Mouse (Mus musculus) monocyte, adult 5-6 weeks (primary cell): ENCODE measurements at regions not wholly inside any gene's neighbourhood (a gene's known extent, or its start where the extent isn't known, plus 50 kb on each side); places are given as distances from the start of the nearest gene placed in this dataset.
A peak's percentile ranks its signal among the peaks of the same experiment; 100 is the strongest.

Experiments
- ATAC-seq: fragments of 153-309, 156-312 bp; replicated peaks from 2 replicates; pipeline ENCODE4 v1.8.0; 2017; ENCODE audit warnings: mild to moderate bottlenecking; ENCODE audit not compliant: low TSS enrichment, insufficient number of reproducible peaks, severe bottlenecking, poor library complexity, low FRiP score

DNA sequence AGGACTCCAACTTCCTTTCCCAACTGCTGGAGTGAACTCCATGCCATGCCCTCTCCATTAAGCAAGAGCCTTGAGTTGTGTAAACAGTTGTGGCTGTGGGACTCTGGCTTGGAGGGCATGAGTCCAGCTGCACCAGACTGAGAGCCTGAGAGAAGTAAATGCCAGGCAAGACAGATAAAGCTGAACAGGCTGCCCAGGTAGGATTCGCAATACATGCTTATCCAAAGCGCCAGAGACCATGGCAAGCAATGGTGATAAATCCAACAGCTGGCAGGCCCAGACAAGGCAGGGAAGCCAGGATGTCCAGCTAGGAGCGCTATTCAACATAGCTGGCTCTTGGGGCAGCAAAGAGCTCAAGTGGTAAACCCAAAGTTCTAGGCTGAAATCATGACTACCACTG is 163.1 kb upstream of the Kdm8 start:
- ATAC-seq = no peak

DNA sequence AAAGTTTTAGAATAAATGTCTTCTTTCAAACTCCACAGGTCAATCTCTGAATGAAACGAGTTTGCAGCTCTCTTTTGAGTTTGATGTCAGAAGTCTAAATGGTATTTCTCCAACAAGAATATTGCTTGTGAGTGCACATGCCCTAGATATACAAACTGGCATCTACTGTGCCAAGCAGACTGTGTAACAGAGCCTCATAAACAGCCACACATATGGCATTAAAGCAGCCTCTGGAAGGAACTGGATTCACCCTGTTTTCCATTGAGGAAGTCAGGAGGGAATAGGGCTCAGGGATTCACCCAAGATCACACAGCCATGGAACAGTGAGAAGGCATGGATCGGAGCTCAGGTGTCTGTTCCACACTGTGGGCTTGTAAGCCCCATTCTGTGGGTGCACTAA is 149.2 kb upstream of the Kdm8 start:
- ATAC-seq = no peak

DNA sequence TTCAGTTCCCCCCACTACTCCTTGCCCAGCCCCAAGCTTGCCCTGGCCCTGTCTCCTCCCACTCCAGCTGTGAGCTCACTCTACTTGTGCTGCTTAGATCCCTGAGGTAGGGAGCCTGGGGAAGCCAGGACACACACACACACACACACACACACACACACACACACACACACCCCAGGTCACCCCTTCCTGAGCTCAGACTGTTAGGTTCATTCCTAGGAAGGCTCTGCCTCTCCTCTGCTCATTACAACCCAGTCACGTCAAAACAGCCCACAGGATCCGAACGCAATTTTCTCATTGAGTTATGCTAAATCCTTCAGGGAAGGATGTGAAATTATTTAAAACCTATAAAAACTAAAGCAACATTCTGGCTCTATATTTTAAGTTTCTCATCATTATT is 136.0 kb upstream of the Kdm8 start:
- no peak for ATAC-seq

DNA sequence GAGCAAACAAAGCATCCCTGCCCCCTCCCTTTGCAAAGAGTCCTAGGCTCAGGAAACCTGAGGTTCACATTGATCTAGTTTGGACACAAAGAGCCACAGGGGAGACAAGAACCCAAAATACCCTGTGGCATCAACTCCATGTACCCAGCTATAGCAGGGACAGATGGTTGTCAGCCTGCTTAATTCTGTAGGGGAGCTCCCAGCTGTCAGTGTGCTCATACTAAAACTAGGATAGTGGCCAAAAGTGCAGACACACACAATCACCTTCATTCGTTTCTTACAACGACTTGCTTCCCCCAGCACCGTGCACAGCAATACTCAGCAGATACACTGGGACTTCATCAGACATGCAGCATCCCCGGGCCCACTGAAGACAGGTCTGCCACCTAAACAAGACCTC is 133.5 kb upstream of the Kdm8 start:
- no peak for ATAC-seq

DNA sequence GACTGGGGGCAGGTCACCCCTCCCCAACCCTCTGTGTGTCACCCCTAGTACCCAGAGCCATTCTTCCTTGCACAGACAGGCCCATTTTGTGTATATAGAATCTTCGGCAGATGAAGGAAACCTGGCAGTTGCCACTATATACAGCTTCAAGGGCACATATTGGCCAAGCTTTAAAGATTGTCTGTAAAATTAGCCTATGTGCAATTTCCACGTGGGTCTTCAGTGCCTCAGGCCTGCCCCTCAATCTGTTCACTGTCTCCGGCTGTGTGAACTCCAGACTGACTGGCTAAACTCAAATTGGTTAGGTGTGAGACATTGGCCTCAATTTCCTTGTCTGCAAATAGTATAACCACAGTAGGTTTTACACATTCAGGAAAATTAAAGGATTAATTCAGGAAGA is 130.9 kb upstream of the Kdm8 start:
- ATAC-seq = no peak

DNA sequence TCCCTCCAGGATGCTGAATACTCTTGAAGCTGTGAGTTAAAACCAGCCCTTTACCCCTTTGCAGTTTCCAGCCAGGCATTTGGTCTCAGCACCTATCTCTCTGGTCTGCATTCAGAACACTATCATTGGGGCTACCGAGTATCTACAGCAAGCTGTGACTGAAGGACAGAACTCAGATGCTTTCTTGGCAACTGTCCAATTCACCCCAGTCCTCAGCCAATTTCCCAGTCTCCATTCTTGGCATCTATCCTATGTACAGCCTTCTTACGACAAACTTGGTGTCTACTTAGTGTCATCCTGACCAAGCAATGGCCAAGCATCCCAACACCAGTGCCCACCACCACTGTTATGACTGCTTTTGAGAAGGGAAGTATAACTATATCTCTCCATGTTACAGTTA is 109.7 kb upstream of the Kdm8 start:
- no peak for ATAC-seq

DNA sequence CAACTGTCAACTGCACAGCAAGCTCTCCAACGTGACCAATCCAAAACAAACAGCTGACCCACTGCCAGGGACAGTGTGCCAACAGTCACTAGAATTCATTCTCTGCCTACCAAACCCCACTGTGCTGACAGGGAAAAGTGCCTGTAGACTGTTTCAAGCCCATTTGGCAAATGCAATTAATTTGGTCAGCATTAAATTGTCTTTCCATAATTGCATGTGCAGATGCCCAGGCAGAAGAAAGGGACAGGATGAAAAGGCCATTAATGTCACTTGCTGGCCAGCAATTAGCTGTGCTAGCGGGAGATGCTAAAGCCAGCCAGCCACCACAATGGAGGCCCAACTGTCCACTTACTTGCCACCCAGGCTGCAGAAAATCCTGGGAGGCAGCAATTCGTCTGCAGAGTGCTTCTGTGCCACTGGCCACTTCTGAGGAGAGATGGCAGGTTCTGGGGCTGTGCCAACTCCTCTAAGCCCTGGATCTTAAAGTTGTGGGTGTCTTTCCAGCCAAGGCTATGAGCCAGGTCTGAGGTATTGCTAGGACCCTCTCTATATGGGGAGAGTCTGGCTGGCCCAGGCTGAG is 108.8 kb upstream of the Kdm8 start:
- no peak for ATAC-seq

DNA sequence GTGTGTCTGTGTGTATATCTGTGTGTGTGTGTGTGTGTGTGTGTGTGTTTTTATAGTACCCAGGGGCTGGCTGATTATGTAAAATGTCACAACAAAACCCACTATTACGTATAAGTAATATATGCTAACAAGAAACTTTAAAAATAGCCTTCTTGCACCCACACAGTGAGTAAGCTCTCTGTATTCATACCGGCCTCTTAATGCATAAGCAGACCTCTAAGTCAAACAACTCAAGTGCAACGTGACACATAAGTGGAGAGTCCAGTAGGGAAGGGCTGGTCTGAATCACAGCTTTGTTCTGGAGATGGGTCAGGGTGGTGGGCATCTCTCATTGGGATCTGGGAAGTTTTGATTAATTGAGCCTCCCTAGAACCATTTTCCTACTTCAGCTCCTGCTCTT is 107.7 kb upstream of the Kdm8 start:
- ATAC-seq = no peak

DNA sequence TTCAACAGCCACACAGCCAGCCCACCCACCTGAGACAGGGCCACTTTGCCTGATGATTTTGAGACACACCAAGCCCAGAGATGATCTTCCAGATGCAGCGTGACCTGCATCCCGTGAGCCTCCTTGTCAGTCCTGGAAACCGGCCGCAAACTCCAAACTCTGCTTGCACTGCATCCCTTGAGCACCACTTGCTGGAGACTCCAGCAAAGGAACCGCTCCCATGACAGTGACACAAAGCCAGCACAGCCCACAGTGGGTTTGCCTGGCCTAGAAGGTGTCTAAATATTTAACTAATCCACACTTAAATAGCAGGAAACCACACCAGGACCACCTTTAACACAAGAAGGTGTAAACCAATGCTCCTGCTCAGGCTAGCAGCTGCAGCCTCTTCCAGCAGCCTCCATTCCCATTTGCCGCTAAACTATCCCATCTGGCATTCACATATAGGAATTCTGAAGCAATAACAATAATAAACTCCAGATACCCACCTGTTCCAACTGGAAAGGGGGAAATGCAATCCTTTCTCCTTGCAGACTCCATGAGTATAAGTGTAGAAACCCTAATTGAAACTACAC is 106.2 kb upstream of the Kdm8 start:
- no peak for ATAC-seq

DNA sequence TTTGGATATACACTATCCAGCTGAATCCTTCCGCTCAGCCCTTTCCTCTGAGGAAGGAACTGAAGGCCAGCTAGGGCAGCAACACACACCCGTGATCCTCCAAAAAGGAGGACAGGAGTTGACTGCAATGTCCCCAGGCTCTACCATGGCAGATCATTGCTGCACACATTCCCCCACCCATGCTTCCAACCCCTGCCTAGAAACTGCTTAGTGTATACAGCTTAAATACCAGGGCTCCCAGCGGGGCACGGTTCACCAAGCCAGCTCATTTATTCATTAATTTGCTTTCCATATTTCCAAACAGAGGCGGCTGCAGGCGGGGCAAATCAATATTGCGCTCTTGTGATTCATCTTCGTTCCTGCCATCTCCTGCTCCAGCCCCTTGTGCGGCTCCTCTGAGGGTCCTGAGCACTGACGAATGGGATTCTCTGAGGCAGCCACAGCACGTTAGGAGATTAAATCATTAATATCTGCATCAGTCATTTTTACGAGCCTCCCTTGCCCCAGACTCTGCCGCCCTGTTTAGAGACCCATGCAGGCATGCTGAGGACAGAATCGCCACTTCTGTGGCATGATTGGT is 104.1 kb upstream of the Kdm8 start:
- no peak for ATAC-seq

DNA sequence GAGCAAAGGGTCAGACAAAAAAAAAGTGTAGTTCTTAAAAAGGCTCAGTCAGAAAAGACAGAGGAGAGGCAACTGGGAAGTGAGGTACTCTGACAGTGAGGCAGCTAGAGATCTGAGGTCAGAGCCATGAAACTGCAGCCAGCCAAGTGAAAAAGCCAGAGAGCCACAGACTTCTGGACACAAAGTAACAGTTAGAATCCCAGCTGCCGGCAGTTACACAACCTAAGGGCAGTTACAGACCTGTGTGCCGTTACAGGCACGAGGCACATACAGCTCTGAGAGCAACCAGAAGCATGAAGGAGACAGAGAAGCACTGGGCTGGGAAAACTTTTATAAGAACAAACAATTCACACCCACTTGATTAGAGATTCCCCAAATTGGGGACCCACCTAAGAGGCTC is 94.9 kb upstream of the Kdm8 start:
- no peak for ATAC-seq

DNA sequence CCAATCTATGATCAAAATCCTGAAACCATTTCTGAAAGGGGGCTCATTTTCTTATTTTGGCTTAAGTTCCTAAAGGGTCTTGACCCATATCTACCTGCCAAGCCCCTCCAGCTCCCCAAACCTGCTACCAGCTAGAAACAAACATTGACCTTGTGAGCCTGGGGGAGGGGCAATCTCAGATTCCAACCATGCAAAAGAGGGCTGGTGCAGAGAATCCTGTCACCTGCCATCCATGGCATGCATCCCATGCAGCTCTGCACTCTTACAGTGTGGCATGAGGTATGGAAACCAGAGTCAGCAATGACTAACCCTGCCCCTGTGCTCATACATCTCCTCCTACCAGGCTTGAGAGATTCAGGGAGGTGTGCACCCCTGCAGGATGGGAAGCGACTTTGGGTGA is 90.3 kb upstream of the Kdm8 start:
- no peak for ATAC-seq

DNA sequence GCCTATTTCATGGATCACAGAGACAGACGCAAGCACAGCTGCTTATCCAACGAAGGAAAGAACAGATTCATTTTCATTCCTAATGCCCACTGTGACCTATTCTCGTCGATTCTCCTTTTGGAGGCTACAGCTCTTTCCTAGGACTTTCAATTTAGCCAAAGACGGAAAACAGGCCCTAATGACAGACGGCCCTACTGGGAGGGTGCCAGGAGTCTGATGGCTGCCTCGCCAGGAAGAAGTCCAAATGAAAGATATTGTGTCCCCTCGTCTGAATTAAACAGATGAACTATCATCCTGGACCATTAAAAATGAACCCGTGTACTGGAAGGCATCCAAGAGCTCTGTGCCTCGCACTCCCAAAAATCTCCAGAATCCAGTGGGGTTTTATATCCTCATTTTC is 89.5 kb upstream of the Kdm8 start:
- no peak for ATAC-seq

DNA sequence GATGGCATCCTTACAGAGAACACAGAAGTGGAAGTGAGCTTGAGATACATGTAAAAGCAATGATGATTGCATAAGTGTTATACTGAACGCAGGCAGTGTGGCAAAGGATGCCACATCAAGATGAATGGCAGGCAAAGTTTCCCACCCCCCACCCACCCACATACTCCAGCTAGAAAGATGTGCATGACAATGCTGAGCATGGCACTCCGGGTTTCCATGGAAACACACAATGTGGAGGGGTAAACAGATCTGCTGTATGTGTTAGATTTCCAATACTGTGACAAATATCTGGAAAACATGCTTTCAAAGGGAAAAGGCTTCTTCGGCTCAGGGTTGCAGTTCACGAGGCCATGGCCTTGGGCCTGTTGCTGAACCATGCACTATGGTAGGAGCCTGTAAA is 86.5 kb upstream of the Kdm8 start:
- no peak for ATAC-seq

DNA sequence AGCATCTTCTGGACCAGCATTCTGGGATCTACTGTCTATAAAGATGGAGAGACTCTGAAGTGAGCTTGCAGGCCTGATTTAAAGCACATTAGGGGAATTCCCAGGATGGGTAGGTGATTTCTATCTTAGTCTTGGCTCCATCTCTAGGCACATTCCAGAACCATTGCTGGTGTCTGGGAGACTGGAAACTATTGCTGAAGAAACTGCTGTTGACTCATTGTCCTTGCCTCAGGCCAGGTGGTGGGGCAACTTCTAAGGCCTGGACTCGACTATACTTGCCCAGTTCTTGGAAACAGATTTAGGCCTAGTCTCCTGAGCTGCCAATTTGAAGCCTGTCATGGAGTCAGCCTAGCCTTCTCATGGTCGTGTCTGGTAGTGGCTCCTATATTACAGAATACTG is 61.5 kb upstream of the Kdm8 start:
- ATAC-seq = no peak

DNA sequence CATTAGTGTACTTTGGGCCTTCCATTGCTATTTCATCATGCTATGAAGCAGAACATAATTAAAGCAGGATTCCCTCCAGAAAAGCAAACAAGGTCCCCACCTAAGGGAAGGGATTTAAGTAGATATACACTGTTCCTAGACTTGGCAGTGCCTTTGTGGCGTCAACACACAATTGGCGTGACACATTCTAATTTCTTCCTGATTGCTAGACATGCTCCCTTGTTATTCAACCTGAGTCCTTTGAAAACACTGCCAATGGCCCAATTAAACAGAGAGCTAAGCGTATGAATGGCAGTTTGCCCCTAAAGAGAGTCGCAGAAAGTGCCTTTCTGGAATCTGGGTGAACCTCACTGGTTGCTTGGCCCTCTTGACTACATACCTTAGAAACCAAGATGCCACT is 60.3 kb upstream of the Kdm8 start:
- no peak for ATAC-seq

DNA sequence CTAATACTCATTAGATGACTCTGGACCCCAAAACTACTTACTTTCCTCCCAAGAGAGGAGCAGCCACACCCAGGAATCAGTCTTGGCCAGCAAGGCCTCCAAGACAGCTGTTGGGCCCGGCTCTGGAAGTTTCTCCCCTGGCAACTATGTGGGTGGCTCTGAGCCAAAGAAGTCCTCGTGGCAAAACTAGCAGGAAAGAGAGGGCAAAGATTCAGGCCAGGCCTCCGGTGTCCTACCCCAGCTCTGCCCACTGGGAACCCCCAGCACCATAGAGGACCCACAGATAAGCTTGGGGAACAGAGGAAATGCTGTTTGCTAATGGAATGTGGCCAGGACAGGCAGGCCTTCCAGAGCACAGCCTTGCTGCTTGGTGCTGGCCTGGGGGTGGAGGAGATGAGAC is 51.9 kb upstream of the Kdm8 start:
- no peak for ATAC-seq

DNA sequence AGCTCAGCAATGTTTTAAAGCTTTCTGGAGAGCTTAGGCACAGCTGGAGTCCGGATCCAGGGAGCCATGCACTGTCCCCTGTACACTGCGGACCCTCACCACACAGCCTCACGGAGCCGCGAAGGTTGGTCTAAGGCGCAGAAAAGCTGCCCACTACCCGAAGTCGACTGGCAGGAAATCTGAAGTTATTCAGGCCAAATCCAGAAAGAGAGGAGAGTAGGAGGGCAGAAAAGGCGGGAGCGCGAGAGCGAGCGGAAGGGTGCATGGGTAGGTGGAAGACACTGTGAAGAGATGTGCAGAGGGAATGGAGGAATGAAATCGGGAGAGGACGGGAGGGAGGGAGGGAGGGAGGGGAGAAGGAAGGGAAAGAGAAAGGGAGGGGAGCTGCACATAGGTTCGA is 51.2 kb upstream of the Kdm8 start:
- no peak for ATAC-seq

DNA sequence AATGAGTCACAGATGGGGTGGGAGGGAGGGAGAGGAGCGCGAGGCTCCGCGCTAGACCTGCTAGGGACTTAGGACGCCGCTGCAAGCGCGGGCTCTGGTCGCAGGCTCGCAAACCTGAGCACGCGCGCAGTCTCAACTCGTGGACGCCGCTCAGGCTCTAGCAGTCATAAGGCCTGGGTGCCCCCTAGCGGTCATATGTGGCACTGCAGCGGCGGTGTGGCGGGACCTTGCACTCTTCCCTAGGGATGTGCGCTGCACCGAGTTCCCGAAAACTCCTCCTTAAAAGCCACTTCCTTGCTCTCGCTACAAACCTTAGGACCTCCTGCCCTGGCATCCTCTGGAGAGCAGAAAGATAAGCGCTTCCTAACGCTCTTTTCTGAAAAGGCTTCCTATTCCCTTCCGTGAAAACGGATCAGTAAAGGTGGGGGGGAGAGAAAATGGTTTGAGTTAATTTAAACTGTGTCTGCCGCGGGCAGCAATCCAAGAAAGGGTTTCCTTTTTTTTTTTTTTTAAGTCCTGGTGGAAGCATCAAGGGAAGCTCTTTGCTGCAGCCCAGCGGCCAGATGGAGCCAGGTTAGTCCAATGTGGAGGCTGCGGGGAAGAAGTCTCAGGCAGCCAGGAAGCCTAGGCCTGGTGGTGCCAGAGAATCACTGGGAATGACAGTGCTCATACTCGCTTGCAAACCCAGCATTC is 50.7 kb upstream of the Kdm8 start:
- peak; percentile 82 for ATAC-seq
